Mouse (Mus musculus) MEL (cell line): ENCODE results near the gene Unc119. TPM values are rescaled to one million over a fixed set of nuclear protein-coding genes. Genes with fewer than 3 reads are reported as not detected.

Experiments used
- DNase-seq: peaks from one replicate; pipeline ENCODE4 v3.0.0; 2011; ENCODE audit warnings: low read depth, low spot score
- H3K27ac ChIP-seq: 2 replicates; pipeline ENCODE4 v1.5.1; 2012; ENCODE audit warnings: low read depth, mild to moderate bottlenecking, control low read depth, low read length, moderate library complexity; ENCODE audit not compliant: control insufficient read depth
- H3K27me3 ChIP-seq, 2 experiments: fragments of 150-350 bp in 1 of 2; sonication (generic) in 1 of 2; 2 replicates each; pipeline ENCODE4 v1.6.1; 2012; ENCODE audit warnings: low read length in 2 of 2, mild to moderate bottlenecking in 2 of 2, improper control_type of control experiment in 1 of 2, moderate library complexity in 1 of 2; ENCODE audit not compliant: insufficient read depth in 2 of 2, control insufficient read depth in 1 of 2
- H3K36me3 ChIP-seq, 2 experiments: 2 replicates each; pipeline ENCODE4 v1.6.1; 2012 to 2014; ENCODE audit warnings: low read length in 2 of 2, improper control_type of control experiment in 1 of 2, inconsistent platforms in 1 of 2, mild to moderate bottlenecking in 1 of 2; ENCODE audit not compliant: insufficient read depth in 2 of 2, control insufficient read depth in 1 of 2
- H3K4me1 ChIP-seq, 2 experiments: fragments of 150-350 bp in 1 of 2; sonication (generic) in 1 of 2; 2 replicates each; pipeline ENCODE4 v1.6.1; 2012; ENCODE audit warnings: low read length in 2 of 2, improper control_type of control experiment in 1 of 2, mild to moderate bottlenecking in 1 of 2; ENCODE audit not compliant: insufficient read depth in 2 of 2, control insufficient read depth in 1 of 2
- H3K4me3 ChIP-seq, 2 experiments: fragments of 150-350 bp in 1 of 2; sonication (generic) in 1 of 2; 2 replicates each; pipeline ENCODE4 v1.5.1; 2012; ENCODE audit warnings: low read depth in 2 of 2, low read length in 2 of 2, mild to moderate bottlenecking in 2 of 2, moderate library complexity in 2 of 2, control low read depth in 1 of 2, improper control_type of control experiment in 1 of 2; ENCODE audit not compliant: control insufficient read depth in 1 of 2, insufficient read depth in 1 of 2
- H3K79me2 ChIP-seq: 2 replicates; pipeline ENCODE4 v1.6.1; 2012; ENCODE audit warnings: mild to moderate bottlenecking, low read length, moderate library complexity; ENCODE audit not compliant: control insufficient read depth, poor library complexity, insufficient read depth
- H3K9ac ChIP-seq: 2 replicates; pipeline ENCODE4 v1.6.1; 2012; ENCODE audit warnings: low read depth, mild to moderate bottlenecking, control low read depth, low read length, moderate library complexity; ENCODE audit not compliant: control insufficient read depth, poor library complexity, severe bottlenecking
- H3K9me3 ChIP-seq: fragments of 150-350 bp; sonication (generic); replicated peaks from 2 replicates; pipeline ENCODE4 v1.6.1; 2012; ENCODE audit warnings: mild to moderate bottlenecking, low read length, improper control_type of control experiment, moderate library complexity; ENCODE audit not compliant: insufficient read depth
- CHD2 ChIP-seq: IDR thresholded peaks from 2 replicates; pipeline ENCODE4 v1.6.1; 2011; ENCODE audit warnings: low read length, improper control_type of control experiment
- CTCF ChIP-seq, 3 experiments: IDR thresholded peaks in 2 of 3; conservative IDR thresholded peaks in 1 of 3; 2 replicates each; pipeline ENCODE4 v1.5.1; 2011 to 2012; ENCODE audit warnings: low read length in 3 of 3, low read depth in 2 of 3, mild to moderate bottlenecking in 2 of 3, improper control_type of control experiment in 1 of 3, inconsistent platforms in 1 of 3, mixed read lengths in 1 of 3, moderate library complexity in 1 of 3; ENCODE audit not compliant: control insufficient read depth in 1 of 3, insufficient read depth in 1 of 3, poor library complexity in 1 of 3, severe bottlenecking in 1 of 3
- E2F4 ChIP-seq: IDR thresholded peaks from 2 replicates; pipeline ENCODE4 v1.6.1; 2011; ENCODE audit warnings: low read depth, low read length, improper control_type of control experiment, borderline replicate concordance
- EP300 ChIP-seq, 2 experiments: IDR thresholded peaks; 2 replicates each; pipeline ENCODE4 v1.6.1; 2011; ENCODE audit warnings: improper control_type of control experiment in 2 of 2, low read length in 2 of 2, low read depth in 1 of 2, mild to moderate bottlenecking in 1 of 2
- GABPA ChIP-seq: IDR thresholded peaks from 2 replicates; pipeline ENCODE4 v1.6.1; 2012; ENCODE audit warnings: low read depth, mild to moderate bottlenecking, inconsistent platforms, low read length, improper control_type of control experiment, moderate library complexity
- GATA1 ChIP-seq: IDR thresholded peaks from 2 replicates; pipeline ENCODE4 v1.6.1; 2011; ENCODE audit warnings: low read depth, low read length, improper control_type of control experiment
- KAT2A ChIP-seq: conservative IDR thresholded peaks from 2 replicates; pipeline ENCODE4 v1.6.1; 2012; ENCODE audit warnings: low read depth, low read length, improper control_type of control experiment, inconsistent platforms
- MAX ChIP-seq: IDR thresholded peaks from 2 replicates; pipeline ENCODE4 v1.6.1; 2011; ENCODE audit warnings: low read length, improper control_type of control experiment
- MAZ ChIP-seq: IDR thresholded peaks from 2 replicates; pipeline ENCODE4 v1.6.1; 2012; ENCODE audit warnings: low read depth, mild to moderate bottlenecking, inconsistent platforms, low read length, improper control_type of control experiment
- MYB ChIP-seq: IDR thresholded peaks from 2 replicates; pipeline ENCODE4 v1.6.1; 2011; ENCODE audit warnings: mild to moderate bottlenecking, low read depth, low read length, improper control_type of control experiment
- MYC ChIP-seq: IDR thresholded peaks from 2 replicates; pipeline ENCODE4 v1.6.1; 2011; ENCODE audit warnings: low read depth, mild to moderate bottlenecking, low read length, improper control_type of control experiment, moderate library complexity
- NELFE ChIP-seq: IDR thresholded peaks from 2 replicates; pipeline ENCODE4 v1.6.1; 2011; ENCODE audit warnings: low read depth, low read length, improper control_type of control experiment
- RAD21 ChIP-seq: IDR thresholded peaks from 2 replicates; pipeline ENCODE4 v1.6.1; 2011; ENCODE audit warnings: mild to moderate bottlenecking, low read depth, low read length, improper control_type of control experiment
- RCOR1 ChIP-seq: IDR thresholded peaks from 2 replicates; pipeline ENCODE4 v1.6.1; 2012; ENCODE audit warnings: low read depth, mild to moderate bottlenecking, inconsistent platforms, low read length, improper control_type of control experiment
- SIN3A ChIP-seq: IDR thresholded peaks from 2 replicates; pipeline ENCODE4 v1.6.1; 2012; ENCODE audit warnings: low read length, improper control_type of control experiment, inconsistent platforms
- SMC3 ChIP-seq: IDR thresholded peaks from 2 replicates; pipeline ENCODE4 v1.6.1; 2011; ENCODE audit warnings: low read depth, low read length, improper control_type of control experiment
- TAL1 ChIP-seq: IDR thresholded peaks from 2 replicates; pipeline ENCODE4 v1.6.1; 2012; ENCODE audit warnings: mild to moderate bottlenecking, inconsistent platforms, low read length, moderate library complexity, mixed read lengths
- TCF12 ChIP-seq: IDR thresholded peaks from 2 replicates; pipeline ENCODE4 v1.6.1; 2014; ENCODE audit warnings: low read depth, mild to moderate bottlenecking, inconsistent platforms, low read length, improper control_type of control experiment, moderate library complexity
- USF2 ChIP-seq, 2 experiments: IDR thresholded peaks; 2 replicates each; pipeline ENCODE4 v1.6.1; 2011 to 2012; ENCODE audit warnings: improper control_type of control experiment in 2 of 2, low read length in 2 of 2, borderline replicate concordance in 1 of 2, inconsistent platforms in 1 of 2, low read depth in 1 of 2, mild to moderate bottlenecking in 1 of 2; ENCODE audit not compliant: insufficient read depth in 1 of 2
- ZC3H11A ChIP-seq: IDR thresholded peaks from 2 replicates; pipeline ENCODE4 v1.6.1; 2012; ENCODE audit warnings: low read depth, mild to moderate bottlenecking, inconsistent platforms, low read length, improper control_type of control experiment
- ZMIZ1 ChIP-seq: IDR thresholded peaks from 2 replicates; pipeline ENCODE4 v1.6.1; 2012; ENCODE audit warnings: low read depth, mild to moderate bottlenecking, inconsistent platforms, low read length, improper control_type of control experiment, moderate library complexity
- polyA plus RNA-seq, 2 experiments: library from polyadenylated mRNA; stranded (reverse) in 1 of 2; unstranded in 1 of 2; fragments of >175 nt in 1 of 2; fragments of >200 nt in 1 of 2; gene quantifications; 2 replicates each; pipeline versions ENCODE4 v1.2.1 to v1.2.4; 2012; ENCODE audit warnings: low replicate concordance in 2 of 2, low read depth in 1 of 2; ENCODE audit not compliant: insufficient read length in 2 of 2, insufficient read depth in 1 of 2, missing spikeins in 1 of 2
- total RNA-seq: library from RNA; depleted of rRNA; stranded (reverse); fragments of 300-350 nt; gene quantifications from 2 replicates; pipeline ENCODE4 v1.2.3, GENCODE M21; 2012

The Unc119 gene
- total and polyA plus RNA-seq, 3 experiments = 61.7 to 140 TPM; not detected in 1

GRCm38 (mm10) chr11:78347070-78347754 lies 3.9 kb downstream of the Unc119 start:
- DNase-seq = peak; percentile 87
- Histone ChIP-seq H3K27ac (no peak overlapping the region), H3K9me3 (no peaks in the 10 kb centered on the region), H3K36me3 (peaks cover 0 to 21% of the 10 kb centered on the region in 2 experiments; a peak in 2 of 4 replicates), H3K27me3 (no peaks in the 10 kb centered on the region), H3K79me2 (peaks cover 9% of the 10 kb centered on the region), H3K4me1 (peaks cover 13 to 25% of the 10 kb centered on the region in 2 experiments), H3K4me3 (no peak overlapping the region), H3K9ac (no peak overlapping the region)
- TF ChIP-seq CTCF (IDR thresholded peaks at IDR 0.05 in 2 of 3, conservative IDR thresholded peaks at IDR 0.05 in 1 of 3; ENCODE audit: control insufficient read depth in 1 of 3, insufficient read depth in 1 of 3, low read depth in 2 of 3, low read length in 3 of 3, poor library complexity in 1 of 3, severe bottlenecking in 1 of 3) (peak; percentile 86 to 98 (median 92)), SMC3 (peak; percentile 68), RAD21 (peak; percentile 49), MYB (no peak)

DNA sequence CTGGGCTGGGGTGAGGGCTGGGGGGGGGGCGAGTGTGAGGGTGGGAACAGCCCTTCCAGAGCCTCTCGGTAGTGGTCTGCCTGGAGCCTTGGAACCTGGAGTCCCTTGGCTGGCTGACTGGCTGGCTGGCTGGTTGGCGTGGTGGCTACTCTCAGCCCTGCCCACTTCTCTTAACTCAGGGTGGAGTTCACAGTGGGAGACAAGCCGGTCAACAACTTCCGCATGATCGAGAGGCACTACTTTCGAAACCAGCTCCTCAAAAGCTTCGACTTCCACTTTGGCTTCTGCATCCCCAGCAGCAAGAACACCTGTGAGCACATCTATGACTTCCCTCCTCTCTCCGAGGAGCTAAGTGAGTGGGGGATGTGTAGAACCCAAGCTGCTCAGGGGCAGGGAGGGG lies 4.6 kb downstream of the Unc119 start:
- no peak for TF ChIP-seq MAZ
- no peak for TF ChIP-seq MYC
- no peak for TF ChIP-seq TCF12
- TF ChIP-seq USF2 (IDR thresholded peaks at IDR 0.05; ENCODE audit: borderline replicate concordance in 1 of 2, insufficient read depth in 1 of 2, low read depth in 1 of 2, low read length in 2 of 2) = no peak
- TF ChIP-seq NELFE = no peak
- TF ChIP-seq SIN3A = no peak
- TF ChIP-seq GABPA = no peak
- TF ChIP-seq ZMIZ1 = no peak
- TF ChIP-seq, all 39 proteins: peak for 0
- no peak for DNase-seq
- H3K79me2 ChIP-seq = peaks cover 9% of the 10 kb centered on the region
- H3K4me1 ChIP-seq = peaks cover 13 to 29% of the 10 kb centered on the region in 2 experiments
- no peak overlapping the region for H3K9ac ChIP-seq
- H3K36me3 ChIP-seq = peaks cover 0 to 21% of the 10 kb centered on the region in 2 experiments; a peak in 2 of 4 replicates
- H3K27me3 ChIP-seq = no peaks in the 10 kb centered on the region
- no peak overlapping the region for H3K27ac ChIP-seq
- no peak overlapping the region for H3K4me3 ChIP-seq
- no peaks in the 10 kb centered on the region for H3K9me3 ChIP-seq

- Histone ChIP-seq H3K9ac (no peak overlapping the region), H3K27me3 (no peaks in the 10 kb centered on the region), H3K4me3 (no peak overlapping the region), H3K9me3 (no peaks in the 10 kb centered on the region), H3K4me1 (peaks cover 13 to 34% of the 10 kb centered on the region in 2 experiments), H3K27ac (no peak overlapping the region), H3K36me3 (peaks cover 0 to 21% of the 10 kb centered on the region in 2 experiments; a peak in 2 of 4 replicates), H3K79me2 (peaks cover 8% of the 10 kb centered on the region)
- TF ChIP-seq MYC (no peak), TAL1 (no peak), GATA1 (no peak), CTCF (IDR thresholded peaks at IDR 0.05 in 2 of 3, conservative IDR thresholded peaks at IDR 0.05 in 1 of 3; ENCODE audit: control insufficient read depth in 1 of 3, insufficient read depth in 1 of 3, low read depth in 2 of 3, low read length in 3 of 3, poor library complexity in 1 of 3, severe bottlenecking in 1 of 3) (no peak), KAT2A (no peak), E2F4 (no peak), EP300 (IDR thresholded peaks at IDR 0.05; ENCODE audit: low read depth in 1 of 2, low read length in 2 of 2) (no peak), ZC3H11A (no peak), SMC3 (no peak), SIN3A (no peak), CHD2 (no peak), RCOR1 (no peak), MAX (no peak), MAZ (no peak)
- DNase-seq = no peak
Measured at GRCm38 (mm10) chr11:78348474-78348873, 5.2 kb downstream of the Unc119 start.
